Mouse (Mus musculus) cerebellum, postnatal 14 days (tissue): ENCODE data around the gene Wfikkn2.
A peak's percentile ranks its signal among the peaks of the same experiment; 100 is the strongest.

Experiments used
- DNase-seq, 2 experiments: peaks; one replicate each; pipeline ENCODE4 v3.0.0; 2021; ENCODE audit warnings: mixed read lengths in 2 of 2

Wfikkn2 gene

DNA sequence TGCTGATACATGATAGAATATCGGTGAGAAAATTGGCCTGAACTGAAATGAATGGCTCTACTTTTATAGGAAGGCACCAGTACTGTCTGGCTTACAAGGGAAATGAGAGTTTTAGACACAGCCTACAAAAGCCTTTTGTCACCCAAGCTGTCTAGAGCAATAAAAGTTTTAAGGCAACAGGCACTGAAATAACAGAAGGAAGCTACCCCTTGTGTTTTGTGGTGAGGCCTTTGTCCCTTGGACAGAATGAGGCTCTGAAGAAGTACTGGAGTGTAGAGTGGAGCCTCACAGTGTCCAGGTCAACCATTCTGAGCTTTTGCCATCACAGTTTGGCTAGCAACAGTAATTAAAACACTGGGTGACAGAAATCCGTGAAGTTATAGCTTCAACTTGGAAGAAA is 29.6 kb downstream of the Wfikkn2 start:
- no peak for DNase-seq

DNA sequence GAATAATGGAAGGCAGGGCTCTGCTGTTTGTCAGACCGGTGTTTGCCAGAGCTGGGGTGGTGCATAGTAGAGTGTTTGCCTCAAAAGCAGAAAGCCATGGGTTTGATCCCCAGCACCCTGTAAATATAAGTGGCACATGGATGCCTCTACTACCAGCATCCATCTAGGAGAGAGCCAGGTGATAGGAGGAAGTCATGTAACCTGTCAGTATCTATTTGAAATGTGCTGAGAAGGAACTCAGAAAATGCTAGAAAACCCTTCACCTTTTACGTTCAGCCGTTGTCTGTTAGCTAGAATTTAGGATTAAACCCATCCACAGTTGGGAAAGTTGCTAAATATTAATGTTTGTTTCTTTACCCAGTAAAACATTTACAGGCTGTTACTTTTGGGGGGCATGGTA is 30.2 kb downstream of the Wfikkn2 start:
- DNase-seq = no peak

DNA sequence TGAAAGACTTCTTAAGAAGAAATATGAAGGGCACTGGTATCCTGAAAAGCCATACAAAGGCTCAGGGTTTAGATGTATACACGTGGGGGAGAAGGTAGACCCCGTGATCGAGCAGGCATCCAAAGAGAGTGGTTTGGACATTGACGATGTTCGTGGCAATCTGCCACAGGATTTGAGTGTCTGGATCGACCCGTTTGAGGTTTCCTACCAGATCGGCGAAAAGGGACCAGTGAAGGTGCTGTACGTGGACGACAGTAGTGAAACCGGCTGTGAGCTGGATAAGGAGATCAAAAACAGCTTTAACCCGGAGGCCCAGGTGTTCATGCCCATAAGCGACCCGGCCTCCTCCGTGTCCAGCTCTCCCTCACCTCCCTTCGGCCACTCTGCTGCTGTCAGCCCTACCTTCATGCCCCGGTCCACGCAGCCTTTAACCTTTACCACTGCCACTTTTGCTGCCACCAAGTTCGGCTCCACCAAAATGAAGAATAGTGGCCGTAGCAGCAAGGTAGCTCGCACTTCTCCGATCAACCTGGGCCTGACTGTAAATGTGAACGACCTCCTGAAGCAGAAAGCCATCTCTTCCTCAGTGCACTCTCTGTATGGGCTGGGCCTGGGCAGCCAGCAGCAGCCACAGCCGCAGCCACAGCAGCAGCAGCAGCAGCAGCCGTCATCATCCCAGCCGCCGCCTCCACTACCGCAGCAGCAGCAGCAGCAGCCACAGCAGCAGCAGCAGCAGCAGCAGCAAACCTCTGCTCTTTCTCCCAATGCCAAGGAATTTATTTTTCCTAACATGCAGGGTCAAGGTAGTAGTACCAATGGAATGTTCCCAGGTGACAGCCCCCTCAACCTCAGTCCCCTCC is 31.8 kb downstream of the Wfikkn2 start:
- peak; percentile 62 to 65 for DNase-seq

DNA sequence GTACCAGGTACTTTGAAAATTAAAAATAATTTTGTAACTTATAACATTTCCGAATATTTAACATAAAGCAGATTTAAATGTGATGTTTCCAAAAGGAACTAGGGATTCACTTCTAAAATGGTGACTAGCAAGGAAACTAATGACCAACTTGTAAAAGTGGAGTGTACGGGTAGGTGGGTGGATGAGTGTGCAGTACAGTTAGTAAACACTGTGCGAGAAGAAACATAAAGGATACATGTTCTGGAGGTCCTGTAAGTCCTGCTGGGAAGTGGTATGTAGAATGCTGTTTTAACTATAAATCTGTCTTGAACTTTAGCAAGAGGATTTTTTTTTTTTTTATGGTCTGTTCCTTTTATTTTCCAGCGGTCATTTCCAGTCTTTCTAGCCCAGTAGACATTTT is 32.8 kb downstream of the Wfikkn2 start:
- no peak for DNase-seq

DNA sequence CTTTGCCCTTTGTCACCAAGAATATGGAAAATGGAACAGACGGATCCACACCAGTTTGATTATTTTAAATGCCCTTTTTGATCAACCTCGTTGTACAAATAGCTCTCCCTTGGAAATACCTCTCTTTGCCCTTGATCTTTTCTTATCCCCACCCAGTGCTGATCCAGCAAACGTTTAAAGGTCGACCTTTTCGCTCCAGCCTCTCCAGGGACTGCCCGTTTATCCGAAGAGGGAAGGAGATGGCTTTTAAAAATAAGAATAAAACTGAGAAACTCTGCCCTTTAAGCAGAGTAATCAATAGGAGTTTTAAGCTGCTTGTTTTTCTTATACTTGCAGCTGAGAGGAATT is 33.3 kb downstream of the Wfikkn2 start:
- DNase-seq = no peak

DNA sequence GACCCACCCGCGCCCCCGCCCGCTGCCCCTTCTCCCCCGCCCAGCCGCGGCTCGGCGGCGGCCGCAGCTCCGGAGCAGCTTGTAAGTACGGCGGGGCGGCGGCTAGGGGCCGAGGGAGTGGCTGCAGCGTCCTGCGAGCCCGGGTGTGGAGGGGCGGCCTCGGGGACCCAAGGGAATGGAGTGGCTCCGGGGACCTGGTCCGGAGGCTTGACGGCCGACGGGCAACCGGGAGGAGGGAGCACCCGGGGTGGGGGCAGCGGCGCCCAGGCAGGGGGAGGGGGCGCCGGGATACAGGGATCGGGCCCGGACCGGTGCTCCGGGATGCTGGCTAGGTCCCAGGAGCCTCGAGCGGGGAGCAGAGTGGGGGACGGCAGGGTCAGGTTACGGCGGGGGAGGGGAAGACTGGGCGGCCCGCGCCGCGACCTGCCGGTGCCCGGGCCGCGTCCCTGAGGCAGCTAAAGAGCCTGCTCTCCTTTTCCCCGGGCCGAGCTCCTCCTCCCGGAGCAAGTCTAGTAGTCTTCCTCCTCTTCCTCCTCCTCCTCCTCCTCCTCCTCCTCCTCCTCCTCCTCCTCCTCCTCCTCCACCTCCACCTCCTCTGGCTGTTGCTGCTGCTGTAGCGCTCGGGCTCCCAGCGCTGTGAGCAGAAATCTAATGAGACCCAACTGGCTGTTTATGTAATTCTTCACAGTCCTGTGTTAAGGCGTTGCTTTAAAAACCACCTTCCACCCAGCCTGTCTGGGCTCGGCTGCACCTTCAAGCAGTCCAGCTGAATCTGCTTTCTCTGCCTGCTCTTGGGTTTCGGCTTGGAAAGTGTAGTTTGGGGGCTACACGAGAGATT is 33.9 kb downstream of the Wfikkn2 start:
- DNase-seq = peak; percentile 82 to 87

DNA sequence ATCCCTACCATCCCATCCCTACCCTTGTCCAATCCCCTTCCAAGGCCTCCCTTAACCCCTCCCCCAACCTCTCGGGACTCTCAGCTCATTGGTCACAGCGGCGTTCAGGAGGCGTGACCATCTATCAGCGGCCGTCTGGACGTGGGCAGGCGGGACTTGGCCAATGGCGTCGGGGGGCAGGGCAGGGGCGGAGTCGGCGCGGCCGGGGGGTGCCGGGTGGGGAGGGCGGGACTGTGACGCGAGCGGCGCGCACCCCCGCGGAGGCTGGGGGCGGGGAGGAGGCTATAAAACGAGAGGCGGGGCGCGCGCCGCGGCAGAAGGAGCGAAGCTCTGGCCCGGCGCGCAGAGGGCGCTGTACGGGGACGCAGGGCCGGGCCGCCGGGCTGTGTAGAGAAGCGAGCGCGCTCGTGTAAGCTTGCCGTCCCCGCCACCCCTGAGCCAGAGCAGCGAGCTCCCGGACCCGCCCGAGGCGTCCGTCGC is 34.6 kb downstream of the Wfikkn2 start, which contains the start of gene Tob1:
Gene Tob1 (plus strand): TSS at position 331 of the 480 bp plus-strand sequence.
- peak; percentile 99 for DNase-seq

DNA sequence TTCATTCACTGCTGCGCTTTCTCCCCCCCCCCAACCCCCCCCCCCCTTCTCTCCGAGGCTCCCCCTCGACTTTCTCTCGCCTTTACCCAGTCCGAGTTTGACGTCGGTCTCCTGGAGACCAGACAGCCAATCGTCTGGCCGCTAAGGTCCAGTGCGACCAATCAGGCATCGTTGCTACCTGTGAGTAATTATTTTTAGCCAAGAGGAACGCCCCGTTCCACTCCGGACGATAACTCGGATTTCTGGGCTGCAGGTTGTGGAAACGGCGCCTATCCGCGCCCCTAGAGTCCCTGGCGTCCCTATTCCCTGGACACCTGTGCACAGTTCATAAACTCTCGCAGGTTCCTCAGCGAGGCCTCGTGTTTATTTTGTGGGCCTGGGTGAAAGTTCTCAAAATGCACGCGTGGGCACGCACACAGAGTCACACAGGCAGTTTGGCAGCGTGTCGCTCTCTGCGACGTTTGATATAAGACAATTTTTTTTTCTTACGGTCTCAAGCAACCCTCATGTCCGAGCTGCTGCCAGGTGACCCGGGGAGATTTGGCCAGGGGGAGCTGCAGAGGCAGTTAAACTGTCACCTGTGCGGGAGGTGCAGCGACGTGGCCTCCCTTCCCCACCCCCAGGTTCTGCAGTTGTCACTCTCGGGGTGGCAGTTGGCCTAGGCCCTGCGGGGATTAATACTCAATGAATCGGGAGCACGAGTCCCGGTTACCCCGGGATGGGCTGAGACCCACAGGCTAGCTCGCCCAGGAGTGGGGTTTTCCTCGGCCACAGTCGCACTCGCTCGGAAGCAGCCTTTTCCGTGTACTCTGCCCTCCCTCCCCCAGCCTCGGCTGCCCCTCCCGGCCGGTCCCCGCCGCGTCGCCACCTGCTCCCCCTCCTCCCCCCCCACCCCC is 35.4 kb downstream of the Wfikkn2 start:
- peak; percentile 90 to 93 for DNase-seq

DNA sequence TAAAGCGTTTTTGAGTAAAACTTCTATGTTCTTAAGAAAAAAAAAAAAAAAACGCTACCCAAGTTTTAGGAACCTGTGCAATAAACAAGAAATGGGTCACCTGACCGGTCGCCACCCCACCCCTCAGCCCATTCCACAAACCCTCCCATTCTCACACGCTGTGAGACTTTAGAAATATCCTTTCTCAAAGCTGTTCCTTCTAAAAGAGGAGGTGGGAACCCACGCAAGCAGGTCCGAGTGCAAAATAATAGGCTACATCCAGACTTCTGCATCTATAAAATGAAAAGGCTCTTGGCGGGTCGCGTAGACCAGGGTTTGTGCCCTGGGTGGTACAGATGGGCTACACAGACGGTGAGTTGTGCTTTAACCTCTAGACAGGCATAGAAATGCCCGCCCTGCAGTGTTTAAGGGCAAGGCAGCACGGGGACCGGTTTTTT is 36.1 kb downstream of the Wfikkn2 start:
- no peak for DNase-seq

DNA sequence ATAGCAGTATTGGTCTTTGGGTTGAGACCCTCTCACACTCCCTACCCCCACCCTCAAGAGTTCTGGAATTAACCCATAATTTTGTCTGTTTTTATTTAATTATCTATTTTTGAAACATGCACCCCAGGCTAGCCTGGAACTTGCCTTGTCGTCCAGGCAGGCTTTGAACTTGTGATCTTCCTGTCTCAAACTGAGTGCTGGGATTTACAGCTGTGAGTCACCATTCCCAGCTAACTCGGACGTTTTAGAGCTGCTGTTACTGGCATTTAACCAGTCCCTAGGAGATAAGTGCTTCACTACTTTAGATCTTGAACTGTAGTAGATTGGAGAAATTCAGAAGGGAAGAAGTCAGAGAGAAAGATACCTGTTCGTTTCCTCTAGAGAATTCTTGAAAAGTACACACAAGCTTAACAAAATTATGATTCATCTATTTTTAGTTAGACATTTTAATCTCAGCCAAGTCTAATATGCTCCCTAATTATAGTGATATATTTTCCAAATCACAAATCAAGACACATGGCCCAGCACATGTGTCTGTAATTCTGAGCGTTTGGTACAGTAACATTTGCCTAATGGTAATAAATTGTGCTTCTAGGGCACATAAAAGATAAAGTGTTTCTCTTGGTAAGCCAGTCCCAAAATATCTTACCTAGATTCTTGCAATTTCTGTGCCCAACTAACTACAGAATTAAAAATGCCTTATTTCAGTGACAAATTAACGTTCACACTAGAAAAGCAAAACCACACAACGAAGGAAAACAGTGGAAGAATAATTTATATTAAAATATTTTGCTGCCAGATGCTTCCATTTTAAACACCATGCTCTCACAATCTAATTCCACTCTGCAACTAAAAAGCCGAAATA is 36.8 kb downstream of the Wfikkn2 start:
- DNase-seq = no peak

DNA sequence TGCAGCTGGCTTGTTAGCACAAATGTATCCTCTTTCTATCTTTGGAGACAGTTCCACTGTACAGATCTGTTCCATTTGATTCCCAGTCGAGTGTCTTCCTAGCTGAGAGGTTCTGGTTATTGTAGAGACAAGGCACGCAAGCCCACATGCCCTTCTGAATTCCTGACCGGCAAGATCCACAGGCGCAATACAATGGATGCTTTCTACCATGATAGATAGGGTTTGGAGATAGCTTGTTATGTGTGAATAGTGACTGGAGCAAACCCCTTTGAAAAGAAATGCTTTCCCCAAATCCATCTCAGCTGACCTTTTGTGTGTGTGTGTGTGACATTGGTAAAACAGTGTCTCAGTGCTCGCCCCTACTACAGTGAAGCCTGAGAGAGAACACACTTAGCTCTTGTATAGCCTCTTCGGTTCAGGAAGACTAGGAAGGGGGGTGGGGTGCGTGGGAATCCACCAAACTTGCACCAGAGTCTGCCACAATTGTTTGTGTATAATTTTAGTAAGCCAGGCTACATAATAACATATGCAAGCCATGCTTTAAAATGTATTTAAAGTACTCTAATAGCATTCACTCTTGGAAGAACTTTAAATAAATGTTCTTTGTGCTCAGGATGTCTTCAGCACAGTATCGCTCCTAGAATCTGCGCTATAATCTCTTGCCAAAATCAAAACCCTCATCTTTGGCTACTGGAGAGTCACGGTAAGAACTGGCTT is 39.2 kb downstream of the Wfikkn2 start:
- no peak for DNase-seq

DNA sequence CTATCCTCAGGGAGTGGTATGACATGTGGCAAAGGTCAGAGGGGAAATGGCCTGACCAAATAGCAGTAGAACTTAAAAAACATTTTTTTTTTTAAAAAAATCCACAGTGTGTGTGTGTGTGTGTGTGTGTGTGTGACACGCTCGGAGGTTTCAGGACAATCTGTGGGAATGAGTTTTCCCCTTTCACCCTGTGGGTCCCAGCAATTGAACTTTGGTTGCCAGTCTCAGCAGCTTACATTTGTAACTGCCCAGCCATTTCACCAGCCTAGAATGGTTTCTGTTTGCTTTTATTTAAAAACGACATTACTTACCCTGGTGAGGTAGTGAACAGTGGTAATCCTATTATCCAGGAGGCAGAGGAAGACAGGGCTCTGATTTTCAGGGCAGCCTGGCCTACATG is 42.7 kb downstream of the Wfikkn2 start:
- DNase-seq = no peak

DNA sequence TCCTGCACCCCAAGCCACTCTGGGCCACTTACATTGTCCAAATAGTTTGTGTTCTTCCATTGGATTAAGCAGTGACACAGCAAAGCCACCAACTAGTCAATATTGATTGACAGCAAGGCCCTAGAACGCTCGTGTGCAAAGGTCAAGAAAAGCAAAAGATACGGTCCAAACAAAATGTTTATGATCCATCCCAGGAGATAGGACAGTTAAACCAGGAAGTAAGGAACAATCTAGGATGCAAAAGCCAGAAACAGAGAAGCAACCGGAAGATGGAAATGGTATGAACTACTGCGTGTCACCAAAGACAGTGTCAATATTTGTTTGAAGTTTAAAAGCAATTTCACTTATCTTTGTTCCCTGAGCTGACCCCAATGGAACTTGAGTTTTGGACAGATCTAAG is 43.7 kb downstream of the Wfikkn2 start:
- DNase-seq = no peak

DNA sequence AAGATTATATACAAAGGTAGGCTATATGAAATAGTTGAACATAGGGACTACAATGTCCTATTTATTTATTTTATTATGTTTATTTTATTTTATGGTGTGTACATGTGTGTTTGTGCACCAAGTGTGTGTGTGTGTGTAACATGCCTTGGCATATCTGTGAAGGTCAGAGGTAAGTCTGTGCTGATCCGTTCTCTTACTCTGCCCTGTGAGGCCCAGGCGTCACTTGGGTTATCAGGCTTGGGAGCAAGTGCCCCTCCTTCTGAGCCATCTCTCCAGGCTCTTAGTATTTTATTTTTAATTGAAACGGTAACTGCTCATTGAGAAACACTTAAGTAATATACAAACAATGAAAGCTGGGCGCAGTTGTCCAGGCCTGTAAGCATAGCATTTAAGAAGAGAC is 45.4 kb downstream of the Wfikkn2 start:
- DNase-seq = no peak

DNA sequence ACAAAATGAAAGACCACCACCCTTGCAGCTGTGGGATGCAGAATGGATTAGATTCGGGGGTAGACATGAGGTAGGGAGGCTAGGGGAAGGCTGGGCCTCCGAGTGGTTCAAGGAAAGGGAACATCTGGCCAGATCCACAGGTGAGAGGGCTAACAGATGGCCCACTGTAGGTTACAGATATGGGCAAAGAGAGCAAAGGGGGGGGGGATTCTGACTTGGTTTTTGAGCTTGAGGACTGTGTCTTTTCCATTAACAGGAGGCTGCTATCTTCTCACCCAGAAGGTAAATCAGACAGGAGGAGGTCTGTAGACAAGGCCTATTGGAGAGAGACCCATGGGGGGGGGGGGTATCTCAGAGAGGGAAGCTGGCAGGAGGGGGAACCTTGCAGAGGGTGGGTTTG is 46.0 kb downstream of the Wfikkn2 start:
- DNase-seq = no peak

DNA sequence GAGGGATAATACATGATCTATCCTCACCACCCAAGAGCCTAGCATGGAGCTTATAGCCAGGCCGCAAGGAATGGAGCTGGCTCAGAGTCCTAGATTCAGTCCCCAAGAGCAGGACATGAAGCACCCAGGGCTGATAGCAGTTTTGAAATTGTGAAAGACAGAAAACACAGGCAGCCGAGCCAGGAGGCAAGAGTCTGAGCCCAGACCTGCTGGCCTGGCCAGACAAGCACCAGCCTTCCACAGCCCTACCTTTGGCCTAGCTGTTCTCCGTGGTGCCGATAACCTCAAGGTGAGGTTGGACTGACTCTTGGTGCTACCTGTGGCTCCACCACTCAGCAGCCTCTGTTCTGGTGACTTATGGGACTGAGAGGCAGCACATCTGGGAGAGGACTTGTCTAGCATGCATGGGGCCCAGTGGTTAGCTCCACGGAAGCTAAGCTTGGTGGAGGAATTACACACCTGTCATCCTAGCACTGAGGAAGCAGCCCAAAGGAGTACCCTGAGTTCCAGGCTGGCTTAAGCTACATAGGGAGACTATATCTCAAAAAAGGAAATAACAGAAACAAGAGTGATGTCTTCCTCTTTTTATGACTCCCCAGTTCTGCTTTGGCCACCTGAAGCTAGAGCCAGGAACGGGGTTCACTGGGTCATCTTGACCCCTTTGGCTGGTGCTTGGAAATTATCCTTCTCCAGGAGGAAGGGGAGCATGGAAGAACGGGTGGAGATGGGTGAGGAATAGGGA is 47.2 kb downstream of the Wfikkn2 start:
- DNase-seq = no peak

DNA sequence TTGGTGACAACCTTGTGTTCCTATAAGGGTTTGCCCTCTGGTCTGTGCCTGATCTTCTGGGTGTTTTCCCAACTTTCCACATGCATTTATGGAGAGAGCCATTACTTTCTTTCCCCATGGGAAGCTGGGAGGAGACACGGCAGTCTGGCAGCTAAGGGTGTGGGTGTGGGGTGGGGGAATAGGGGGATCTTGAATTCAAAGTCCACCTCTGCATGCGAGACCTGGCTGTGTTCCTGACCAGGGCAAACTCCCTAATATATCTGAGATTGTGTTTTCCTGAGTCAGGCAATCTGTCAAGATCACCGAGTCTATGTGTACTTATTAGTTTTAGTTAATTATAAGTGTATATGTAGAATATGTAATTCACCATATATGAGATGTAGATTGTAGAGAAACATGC is 49.5 kb downstream of the Wfikkn2 start:
- no peak for DNase-seq

DNA sequence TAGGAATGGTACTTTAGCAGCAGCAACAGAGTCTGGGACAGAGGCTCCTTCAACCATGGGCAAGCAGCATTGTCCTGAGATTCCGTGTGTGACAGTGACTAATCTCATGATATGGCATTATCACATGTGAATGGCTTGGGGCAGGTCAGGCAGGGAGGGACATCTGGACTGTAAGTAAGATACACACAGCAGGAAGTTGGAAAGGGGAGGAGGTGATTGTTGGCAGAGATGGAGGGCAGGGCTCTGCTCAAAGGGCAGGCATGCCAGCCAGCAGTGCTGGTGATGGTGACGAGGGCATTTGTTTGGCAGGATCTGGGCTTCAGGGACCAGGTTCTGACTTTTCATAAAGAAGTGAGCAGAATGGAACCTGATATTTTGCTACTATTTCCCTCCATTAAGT is 52.7 kb downstream of the Wfikkn2 start:
- DNase-seq = peak in 1 of 2 experiments; percentile 32

DNA sequence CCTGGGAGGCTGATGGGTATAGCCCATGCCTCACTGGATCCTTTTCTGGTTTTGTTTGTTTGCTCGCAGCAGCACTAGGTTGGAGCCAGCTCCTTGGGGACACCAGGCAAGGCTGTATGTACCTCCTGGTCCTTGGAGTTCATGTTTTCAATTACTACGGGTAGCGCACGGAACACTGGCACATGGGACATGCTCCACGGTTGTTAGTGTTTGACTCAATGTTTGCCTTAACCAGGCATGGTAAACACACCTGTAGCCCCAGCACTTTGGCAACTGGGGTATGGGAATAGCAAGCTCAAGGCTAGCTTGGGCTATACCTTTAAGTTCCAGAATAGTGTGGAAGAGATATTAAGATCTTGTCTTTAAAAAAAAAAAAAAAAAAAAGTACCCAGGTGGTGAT is 55.1 kb downstream of the Wfikkn2 start:
- DNase-seq = no peak

DNA sequence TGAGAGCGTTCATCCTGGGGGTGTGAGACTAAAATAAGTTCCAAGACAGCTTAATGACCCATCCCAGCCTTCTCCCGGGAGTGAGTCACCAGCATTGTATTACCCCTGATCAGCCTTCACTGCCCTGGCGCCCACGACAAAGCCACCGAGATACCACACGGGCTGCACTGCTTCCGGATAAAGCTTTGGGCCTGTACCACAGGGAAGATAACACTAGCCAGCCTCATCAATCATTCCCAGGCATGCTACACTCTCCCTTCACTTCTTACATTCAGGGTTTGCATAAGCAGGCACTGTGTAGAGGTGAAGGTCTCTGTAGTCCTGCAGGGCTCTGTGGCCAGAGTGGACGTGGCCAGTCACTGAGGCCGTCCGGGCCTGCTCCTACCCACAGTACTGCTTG is 56.2 kb downstream of the Wfikkn2 start:
- DNase-seq = no peak
